Mouse (Mus musculus): ENCODE data around the gene Nhlh2.
A peak's percentile ranks its signal among the peaks of the same experiment; 100 is the strongest.

Gene Nhlh2

GRCm38 (mm10) chr3:102027880-102028279 is 18.0 kb downstream of the Nhlh2 start:
- no peak for DNase-seq

GRCm38 (mm10) chr3:102037806-102038205 is 27.9 kb downstream of the Nhlh2 start:
- DNase-seq = no peak

GRCm38 (mm10) chr3:102038608-102039007 is 28.7 kb downstream of the Nhlh2 start:
- DNase-seq = no peak

- no peak for DNase-seq
Measured at GRCm38 (mm10) chr3:102041632-102042031, 31.8 kb downstream of the Nhlh2 start.

- no peak for DNase-seq
Measured at GRCm38 (mm10) chr3:102045071-102045470, 35.2 kb downstream of the Nhlh2 start.

- no peak for DNase-seq
Measured at GRCm38 (mm10) chr3:102047532-102047931, 37.7 kb downstream of the Nhlh2 start.

GRCm38 (mm10) chr3:102049207-102050104 is 39.6 kb downstream of the Nhlh2 start:
- DNase-seq = no peak

- no peak for DNase-seq
Measured at GRCm38 (mm10) chr3:102052036-102052435, 42.2 kb downstream of the Nhlh2 start.

- no peak for DNase-seq
Measured at GRCm38 (mm10) chr3:102053293-102053692, 43.4 kb downstream of the Nhlh2 start.

- DNase-seq = no peak
Measured at GRCm38 (mm10) chr3:102055878-102056277, 46.0 kb downstream of the Nhlh2 start.

- DNase-seq = no peak
Measured at GRCm38 (mm10) chr3:102060065-102060464, 50.2 kb downstream of the Nhlh2 start.

GRCm38 (mm10) chr3:102061923-102062670 is 52.2 kb downstream of the Nhlh2 start:
- DNase-seq = peak; percentile 55 to 76

- no peak for DNase-seq
Measured at GRCm38 (mm10) chr3:102062671-102063010, 52.8 kb downstream of the Nhlh2 start.

GRCm38 (mm10) chr3:102063273-102064120 is 53.6 kb downstream of the Nhlh2 start:
- peak; percentile 35 to 47 for DNase-seq

- no peak for DNase-seq
Measured at GRCm38 (mm10) chr3:102064566-102064965, 54.7 kb downstream of the Nhlh2 start.

Measured in kidney, adult 8-10 months (tissue).